Mouse (Mus musculus) activated CD4-positive, CD25-positive, alpha-beta regulatory T cell, adult 4 months (primary cell): Measurements from ENCODE around the gene Zranb1. TPM values are rescaled to one million over a fixed set of nuclear protein-coding genes. Genes with fewer than 3 reads are reported as not detected.

Experiments
- ATAC-seq: one replicate; pipeline ENCODE4 v1.8.0; 2017
- polyA plus RNA-seq, 2 experiments: library from polyadenylated mRNA; unstranded; fragments of 100-300 nt; shearing (Covaris generic); gene quantifications; one replicate each; pipeline ENCODE4 v1.2.1; 2017

Gene Zranb1
- polyA plus RNA-seq, result 10 to 100 TPM in 1 of 2 experiments, 1 to 10 TPM in 1; 8.7 to 10.8 TPM

- peak; percentile 94 for ATAC-seq
These were observed at the start of gene Zranb1 for GRCm38 (mm10) chr7:132930850-132931559. Gene Zranb1, plus strand, starts transcription at chr7:132931142.

- ATAC-seq, result peak; percentile 28
These were observed 48.6 kb upstream of the Zranb1 start for GRCm38 (mm10) chr7:132882343-132882742.

- ATAC-seq, result no peak
These were observed 46.9 kb upstream of the Zranb1 start for GRCm38 (mm10) chr7:132884031-132884430.

DNA sequence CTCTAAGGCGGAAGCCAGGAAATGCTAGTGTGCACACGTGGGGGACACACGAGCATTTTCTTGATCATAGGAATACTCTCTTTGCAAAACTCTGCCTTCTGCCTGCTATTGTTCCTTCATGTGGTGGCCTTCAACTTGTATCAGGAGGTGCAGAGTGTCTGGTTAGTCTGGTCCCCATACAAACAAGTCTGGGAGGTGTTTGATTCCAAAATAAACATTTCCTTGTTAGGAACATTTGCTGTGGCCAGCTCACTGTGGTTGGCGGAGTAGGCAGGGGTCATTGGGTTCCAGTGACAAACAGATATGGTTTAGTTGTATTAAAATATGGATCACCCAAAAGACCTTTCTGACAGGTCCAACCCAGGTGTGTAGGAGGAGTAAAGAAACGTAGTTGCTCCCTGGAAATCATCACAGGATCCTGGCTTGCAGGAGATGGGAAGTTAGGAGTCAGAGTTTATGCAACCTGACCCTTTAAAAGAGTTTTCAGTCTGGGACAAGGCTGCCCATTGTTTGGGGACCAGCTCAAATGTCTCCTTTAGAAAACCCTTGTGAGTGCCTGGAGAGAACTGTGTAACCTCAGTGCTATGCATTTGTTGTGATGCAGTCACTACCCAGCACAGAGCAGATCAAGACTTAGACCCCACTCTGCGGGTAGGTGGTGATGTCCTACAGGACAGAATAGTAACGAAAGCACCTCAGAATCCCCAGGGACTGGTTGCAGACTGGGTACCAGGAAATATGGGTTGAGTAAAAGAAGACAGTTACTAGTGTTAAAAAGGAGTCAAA is 43.7 kb upstream of the Zranb1 start:
- ATAC-seq, result no peak

DNA sequence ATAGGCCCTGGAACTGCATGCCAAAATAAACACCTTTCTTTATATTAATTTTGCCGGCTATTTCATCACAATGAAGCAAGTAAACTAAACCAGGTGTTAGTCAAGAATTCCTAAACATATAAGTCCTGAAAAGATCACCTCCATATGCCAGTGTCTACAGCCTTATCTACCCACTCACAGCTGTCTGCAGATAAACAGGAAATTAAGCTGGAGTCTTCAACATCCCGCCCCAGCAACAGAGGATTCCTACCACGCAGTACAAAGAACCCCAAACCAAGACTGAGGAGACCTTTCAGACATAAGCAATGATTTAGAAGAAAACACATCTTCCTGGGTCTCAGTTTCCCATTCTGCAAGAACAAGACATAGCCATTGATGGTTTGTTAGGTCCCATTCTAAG is 42.9 kb upstream of the Zranb1 start:
- peak; percentile 71 for ATAC-seq

DNA sequence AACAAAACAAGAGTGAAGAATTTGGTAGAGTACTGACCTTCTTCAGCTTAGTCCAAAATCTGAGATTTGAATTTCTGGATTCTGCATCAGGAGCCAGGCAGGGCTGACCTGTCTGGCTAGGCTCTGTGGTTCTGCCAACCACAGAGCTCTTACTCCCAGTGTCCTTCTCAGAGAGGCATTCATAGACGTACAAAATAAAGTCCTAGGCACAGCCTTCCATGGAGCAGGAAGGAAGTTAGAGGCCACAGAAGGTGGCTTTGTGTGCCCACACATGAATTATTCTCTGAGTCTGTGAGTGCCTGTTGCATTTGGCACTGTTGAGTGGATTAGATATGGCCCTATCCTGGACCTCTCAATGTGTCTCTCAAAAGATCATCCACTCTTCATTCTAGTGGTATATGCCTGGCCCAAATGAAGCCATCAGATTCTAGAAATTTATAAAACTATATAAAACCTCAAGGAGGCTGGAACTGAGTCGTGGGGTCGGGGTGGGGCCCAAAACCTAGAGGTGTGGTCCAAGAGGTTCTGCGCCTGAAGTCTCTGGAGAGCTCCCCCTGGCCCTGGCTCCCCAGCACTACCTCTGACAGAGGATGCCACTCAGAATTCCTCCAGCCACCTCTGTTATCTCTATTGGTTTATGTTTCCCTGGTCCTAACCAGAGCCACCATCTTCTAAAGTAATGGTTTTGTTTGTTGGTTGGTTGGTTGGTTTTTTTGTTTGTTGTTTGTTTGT is 42.3 kb upstream of the Zranb1 start:
- ATAC-seq, result no peak

GRCm38 (mm10) chr7:132889691-132890090 is 41.3 kb upstream of the Zranb1 start:
- no peak for ATAC-seq

- ATAC-seq, result no peak
These were observed 40.7 kb upstream of the Zranb1 start for GRCm38 (mm10) chr7:132890201-132890600.

- ATAC-seq, result no peak
These were observed 39.2 kb upstream of the Zranb1 start for GRCm38 (mm10) chr7:132891561-132892310.

DNA sequence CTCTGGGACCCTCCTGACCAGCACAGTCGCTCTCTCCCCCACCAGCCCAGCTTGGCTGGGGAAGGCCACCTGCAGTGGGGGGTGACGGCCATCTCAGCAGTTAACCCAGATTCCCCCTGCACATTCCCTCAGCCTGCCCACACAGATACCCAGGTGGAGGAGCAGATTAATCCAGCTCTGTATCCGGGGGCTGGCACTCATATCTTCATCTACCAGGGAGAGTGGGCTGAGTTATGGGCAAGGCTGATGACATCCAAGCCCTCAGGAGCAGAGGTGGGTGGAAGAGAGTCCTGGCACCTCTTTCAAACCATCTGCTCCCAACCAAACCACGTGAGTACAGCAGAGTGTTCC is 38.7 kb upstream of the Zranb1 start:
- ATAC-seq, result no peak

DNA sequence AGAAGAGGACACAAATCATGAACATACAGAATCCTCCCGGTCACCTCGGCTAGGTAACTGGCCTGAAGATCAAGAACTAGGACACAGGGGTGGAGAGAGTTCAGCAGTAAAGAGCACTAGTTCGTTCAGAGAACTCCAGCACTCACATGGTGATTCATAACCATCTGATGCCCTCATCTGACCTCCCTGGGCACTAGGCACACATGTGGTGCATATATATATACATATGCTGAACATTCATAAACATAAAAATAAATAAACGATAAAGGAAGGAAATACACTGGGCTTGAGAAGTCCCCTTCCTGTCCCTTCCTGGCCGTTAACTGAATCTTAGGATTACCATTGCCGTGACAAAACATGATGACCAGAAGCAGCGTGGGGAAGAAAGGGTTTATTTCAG is 38.1 kb upstream of the Zranb1 start:
- no peak for ATAC-seq

GRCm38 (mm10) chr7:132893336-132893735 is 37.6 kb upstream of the Zranb1 start:
- ATAC-seq, result no peak

GRCm38 (mm10) chr7:132894841-132895555 is 35.9 kb upstream of the Zranb1 start:
- no peak for ATAC-seq

- ATAC-seq, result no peak
These were observed 34.6 kb upstream of the Zranb1 start for GRCm38 (mm10) chr7:132896206-132896815.

DNA sequence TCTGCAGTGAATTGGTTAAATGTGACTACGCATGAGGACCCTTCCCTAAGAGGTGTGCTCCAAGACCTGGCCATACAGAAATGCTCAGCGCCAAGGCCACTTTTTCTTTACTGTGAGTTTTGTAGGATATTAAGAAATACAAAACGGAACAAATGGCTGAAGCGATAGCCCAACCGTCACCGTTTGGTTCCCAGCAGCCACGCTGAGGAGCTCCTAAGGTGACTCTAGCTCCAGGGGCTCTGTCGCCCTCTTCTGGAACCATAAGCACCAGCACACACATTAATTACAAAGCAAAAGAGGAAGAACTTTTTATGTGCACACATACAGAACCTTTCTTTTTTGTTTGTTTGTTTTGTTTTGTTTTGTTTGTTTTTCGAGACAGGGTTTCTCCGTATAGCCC is 33.7 kb upstream of the Zranb1 start:
- ATAC-seq, result no peak

DNA sequence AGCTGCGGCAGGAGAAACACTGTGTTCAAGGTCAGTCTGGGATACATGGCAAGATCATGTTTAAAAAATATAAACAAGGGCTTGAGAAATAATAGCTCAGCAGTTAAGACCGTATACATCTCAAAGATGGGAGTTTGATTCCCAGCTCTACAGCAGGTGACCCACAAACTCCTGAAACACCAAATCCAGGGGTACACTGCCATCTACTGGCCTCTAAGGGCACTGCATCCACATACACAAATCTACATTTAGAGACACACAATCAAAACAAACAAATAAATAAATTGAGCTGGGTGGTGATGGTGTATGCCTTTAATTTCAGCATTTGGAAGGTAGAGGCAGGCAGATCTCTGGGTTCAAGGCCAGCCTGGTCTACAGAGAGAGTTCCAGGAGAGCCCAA is 32.7 kb upstream of the Zranb1 start:
- no peak for ATAC-seq

DNA sequence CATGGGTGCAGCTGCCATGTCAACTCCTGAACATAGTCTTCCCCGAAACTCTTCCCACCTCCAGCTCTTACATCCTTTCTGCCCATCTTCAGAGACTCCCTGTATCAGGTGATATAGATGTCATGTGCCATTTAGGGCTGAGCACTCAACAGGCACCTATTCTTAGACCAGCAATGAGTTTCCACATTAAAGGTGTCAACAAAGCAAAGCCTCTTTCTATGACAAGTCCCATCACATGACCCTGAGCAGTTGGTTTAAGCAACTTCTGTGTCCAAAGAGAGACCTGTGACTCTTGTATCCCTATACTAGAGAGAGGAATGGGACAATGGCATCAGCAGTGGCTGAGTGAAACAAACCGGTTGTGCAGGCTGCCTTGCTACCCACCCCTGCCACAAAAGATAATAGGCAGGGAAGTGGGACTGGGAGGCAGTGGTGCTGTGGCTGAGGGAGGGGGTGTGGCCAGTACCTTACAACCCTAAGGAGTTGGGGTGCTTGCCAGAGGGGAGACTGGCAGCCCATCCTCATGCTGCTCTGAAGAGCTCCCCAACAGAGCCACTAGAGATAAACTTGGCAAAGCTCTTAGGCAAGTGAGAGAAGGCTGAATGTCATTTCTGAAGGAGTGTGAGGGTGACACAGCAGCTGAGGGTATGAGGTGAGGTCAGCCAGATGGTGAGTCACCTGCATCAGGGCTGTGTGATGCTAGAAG is 30.0 kb upstream of the Zranb1 start:
- no peak for ATAC-seq

GRCm38 (mm10) chr7:132903796-132904195 is 27.1 kb upstream of the Zranb1 start:
- ATAC-seq, result no peak

DNA sequence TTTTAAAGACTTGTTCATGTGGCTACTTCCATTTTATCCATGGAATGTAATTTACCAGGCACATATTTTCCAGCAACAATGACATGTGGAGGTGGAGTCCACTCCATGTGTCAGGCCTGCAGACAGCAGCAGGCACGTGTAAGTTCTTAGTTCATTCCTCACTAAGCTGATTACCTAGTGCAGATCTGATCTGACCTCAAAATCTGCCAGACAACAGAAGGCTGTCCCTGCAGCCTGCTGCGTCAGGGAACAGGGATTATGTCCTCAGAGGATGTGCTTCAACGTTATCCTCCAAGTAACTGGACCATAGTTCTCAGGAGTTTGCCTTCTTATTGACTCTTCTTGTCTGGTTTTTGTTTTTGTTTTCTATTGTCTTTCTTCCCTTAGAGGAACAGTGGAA is 9.0 kb upstream of the Zranb1 start:
- ATAC-seq, result no peak

DNA sequence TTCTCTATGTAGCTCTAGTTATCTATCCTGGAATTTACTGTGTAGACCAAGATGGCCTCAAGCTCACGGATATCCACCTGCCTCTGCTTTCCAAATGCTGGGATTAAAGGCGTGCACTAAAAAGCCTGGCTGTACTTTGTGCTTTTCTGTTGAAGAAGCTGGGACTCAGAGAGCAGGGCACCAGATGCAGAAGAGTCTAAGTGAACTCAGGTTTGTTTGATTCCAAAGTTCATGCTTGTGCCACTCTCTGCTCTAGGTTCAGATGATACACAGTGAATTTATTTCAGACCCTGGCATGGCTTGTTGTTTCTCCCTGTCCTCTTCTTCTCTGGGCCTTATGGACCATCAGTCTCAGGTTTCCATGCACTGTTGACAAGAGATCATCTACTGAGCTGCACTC is 5.7 kb upstream of the Zranb1 start:
- no peak for ATAC-seq

- ATAC-seq, result no peak
These were observed 3.7 kb upstream of the Zranb1 start for GRCm38 (mm10) chr7:132927201-132927600.
